Mouse (Mus musculus) CH12.LX (cell line): Measurements from ENCODE around the gene Maml2. TPM values are rescaled to one million over a fixed set of nuclear protein-coding genes. Genes with fewer than 3 reads are reported as not detected.

ENCODE experiments used
- DNase-seq: peaks from one replicate; pipeline ENCODE4 v3.0.0-alpha.2; 2013; ENCODE audit errors: extremely low read depth
- H3K27ac ChIP-seq: 2 replicates; pipeline ENCODE4 v1.5.1; 2012; ENCODE audit warnings: low read depth, mild to moderate bottlenecking, control low read depth, moderate library complexity; ENCODE audit not compliant: insufficient read depth
- H3K27me3 ChIP-seq: replicated peaks from 2 replicates; pipeline ENCODE3; 2012; ENCODE audit warnings: inconsistent platforms
- H3K36me3 ChIP-seq, 2 experiments: replicated peaks in 1 of 2; 2 replicates each; pipeline versions ENCODE3 to v1.6.1; 2012; ENCODE audit warnings: inconsistent platforms in 1 of 2, low read length in 1 of 2, mild to moderate bottlenecking in 1 of 2, mixed read lengths in 1 of 2, moderate library complexity in 1 of 2; ENCODE audit not compliant: control insufficient read depth in 1 of 2, insufficient read depth in 1 of 2
- H3K4me1 ChIP-seq, 2 experiments: 2 replicates each; pipeline ENCODE4 v1.6.1; 2012; ENCODE audit warnings: inconsistent platforms in 1 of 2, moderate library complexity in 1 of 2; ENCODE audit not compliant: insufficient read depth in 2 of 2, control insufficient read depth in 1 of 2
- H3K4me2 ChIP-seq: 2 replicates; pipeline ENCODE4 v1.6.1; 2012; ENCODE audit warnings: low read depth, mild to moderate bottlenecking, control low read depth; ENCODE audit not compliant: poor library complexity, insufficient read depth, severe bottlenecking
- H3K4me3 ChIP-seq, 3 experiments: fragments of 150-350 bp in 1 of 3; sonication (generic) in 1 of 3; replicated peaks in 1 of 3; 2 replicates each; pipeline versions ENCODE3 to v1.5.1; 2011 to 2012; ENCODE audit warnings: low read depth in 2 of 3, low read length in 2 of 3, mild to moderate bottlenecking in 2 of 3, moderate library complexity in 2 of 3, control low read depth in 1 of 3, improper control_type of control experiment in 1 of 3, inconsistent platforms in 1 of 3, mixed read lengths in 1 of 3; ENCODE audit not compliant: poor library complexity in 1 of 3
- H3K79me2 ChIP-seq: replicated peaks from 2 replicates; pipeline ENCODE4 v1.6.1; 2012; ENCODE audit warnings: mild to moderate bottlenecking, moderate library complexity; ENCODE audit not compliant: control insufficient read depth, poor library complexity, insufficient read depth, severe bottlenecking; ENCODE audit errors: extremely low read depth
- H3K9ac ChIP-seq: 2 replicates; pipeline ENCODE4 v1.6.1; 2012; ENCODE audit warnings: low read depth, mild to moderate bottlenecking, control low read depth, moderate library complexity; ENCODE audit not compliant: insufficient read depth
- H3K9me3 ChIP-seq: replicated peaks from 2 replicates; pipeline ENCODE3; 2012; ENCODE audit warnings: low read length, inconsistent platforms, mixed read lengths
- BHLHE40 ChIP-seq: IDR thresholded peaks from 2 replicates; pipeline ENCODE4 v1.6.1; 2011; ENCODE audit warnings: mild to moderate bottlenecking, low read depth, low read length, improper control_type of control experiment
- CHD1 ChIP-seq: IDR thresholded peaks from 2 replicates; pipeline ENCODE4 v1.6.1; 2012; ENCODE audit warnings: low read depth, low read length, improper control_type of control experiment, inconsistent platforms
- CHD2 ChIP-seq: IDR thresholded peaks from 2 replicates; pipeline ENCODE4 v1.6.1; 2011; ENCODE audit warnings: low read length, improper control_type of control experiment
- CTCF ChIP-seq, 2 experiments: IDR thresholded peaks in 1 of 2; conservative IDR thresholded peaks in 1 of 2; 2 replicates each; pipeline ENCODE4 v1.5.1; 2011 to 2012; ENCODE audit warnings: low read depth in 2 of 2, low read length in 2 of 2, improper control_type of control experiment in 1 of 2, inconsistent platforms in 1 of 2, mild to moderate bottlenecking in 1 of 2, moderate library complexity in 1 of 2
- E2F4 ChIP-seq: IDR thresholded peaks from 2 replicates; pipeline ENCODE4 v1.6.1; 2011; ENCODE audit warnings: low read depth, low read length, improper control_type of control experiment; ENCODE audit not compliant: insufficient replicate concordance
- ELF1 ChIP-seq: IDR thresholded peaks from 2 replicates; pipeline ENCODE4 v1.6.1; 2014; ENCODE audit warnings: low read depth, mild to moderate bottlenecking, inconsistent platforms, low read length, improper control_type of control experiment
- EP300 ChIP-seq: IDR thresholded peaks from 2 replicates; pipeline ENCODE4 v1.6.1; 2011; ENCODE audit warnings: low read length, improper control_type of control experiment
- HCFC1 ChIP-seq: IDR thresholded peaks from 2 replicates; pipeline ENCODE4 v1.6.1; 2012; ENCODE audit warnings: low read depth, mild to moderate bottlenecking, inconsistent platforms, low read length, improper control_type of control experiment
- JUN ChIP-seq: IDR thresholded peaks from 2 replicates; pipeline ENCODE4 v1.6.1; 2011; ENCODE audit warnings: low read depth, mild to moderate bottlenecking, low read length, improper control_type of control experiment, moderate library complexity; ENCODE audit not compliant: insufficient read depth
- JUND ChIP-seq: conservative IDR thresholded peaks from 2 replicates; pipeline ENCODE4 v1.6.1; 2011; ENCODE audit warnings: low read depth, low read length, improper control_type of control experiment
- MAFK ChIP-seq: IDR thresholded peaks from 2 replicates; pipeline ENCODE4 v1.6.1; 2011; ENCODE audit warnings: low read length, improper control_type of control experiment; ENCODE audit not compliant: insufficient replicate concordance
- MEF2A ChIP-seq: IDR thresholded peaks from 2 replicates; pipeline ENCODE4 v1.6.1; 2014; ENCODE audit warnings: low read depth, mild to moderate bottlenecking, inconsistent platforms, low read length, improper control_type of control experiment, borderline replicate concordance
- MXI1 ChIP-seq: IDR thresholded peaks from 2 replicates; pipeline ENCODE4 v1.6.1; 2011; ENCODE audit warnings: mild to moderate bottlenecking, low read depth, low read length, improper control_type of control experiment
- NRF1 ChIP-seq: IDR thresholded peaks from 2 replicates; pipeline ENCODE4 v1.6.1; 2014; ENCODE audit warnings: low read depth, mild to moderate bottlenecking, inconsistent platforms, low read length, improper control_type of control experiment, moderate library complexity
- POLR2A ChIP-seq: IDR thresholded peaks from 2 replicates; pipeline ENCODE4 v1.6.1; 2011; ENCODE audit warnings: low read depth, mild to moderate bottlenecking, improper control_type of control experiment, low read length
- POLR2AphosphoS2 ChIP-seq: IDR thresholded peaks from 2 replicates; pipeline ENCODE4 v1.6.1; 2011; ENCODE audit warnings: low read depth, low read length, improper control_type of control experiment
- SMC3 ChIP-seq: IDR thresholded peaks from 2 replicates; pipeline ENCODE4 v1.6.1; 2011; ENCODE audit warnings: low read depth, low read length, improper control_type of control experiment
- TBP ChIP-seq: conservative IDR thresholded peaks from 2 replicates; pipeline ENCODE4 v1.6.1; 2011; ENCODE audit warnings: low read depth, low read length, improper control_type of control experiment
- TCF12 ChIP-seq: IDR thresholded peaks from 2 replicates; pipeline ENCODE4 v1.6.1; 2014; ENCODE audit warnings: low read depth, mild to moderate bottlenecking, inconsistent platforms, low read length, improper control_type of control experiment
- USF1 ChIP-seq: IDR thresholded peaks from 2 replicates; pipeline ENCODE4 v1.6.1; 2014; ENCODE audit warnings: low read depth, mild to moderate bottlenecking, inconsistent platforms, low read length, improper control_type of control experiment
- ZC3H11A ChIP-seq: IDR thresholded peaks from 2 replicates; pipeline ENCODE4 v1.6.1; 2012; ENCODE audit warnings: low read depth, mild to moderate bottlenecking, inconsistent platforms, low read length, improper control_type of control experiment
- ZKSCAN1 ChIP-seq: IDR thresholded peaks from 2 replicates; pipeline ENCODE4 v1.6.1; 2012; ENCODE audit warnings: low read depth, inconsistent platforms, low read length, improper control_type of control experiment, borderline replicate concordance
- ZMIZ1 ChIP-seq: IDR thresholded peaks from 2 replicates; pipeline ENCODE4 v1.6.1; 2012; ENCODE audit warnings: low read depth, mild to moderate bottlenecking, inconsistent platforms, low read length, improper control_type of control experiment
- dilution Hi-C: fragments of 300-500 bp; cut with MboI; formaldehyde crosslinking; loops from 2 replicates; pipeline ENCODE4 v1.14.3; 2020; ENCODE audit warnings: low sequenced_read_pairs; ENCODE audit not compliant: extremely low pct_unique_long_range_greater_than_20kb, extremely low pct_ligation_motif_present
- in situ Hi-C: fragments of 300-500 bp; cut with MboI; formaldehyde crosslinking; loops from 3 replicates; pipeline ENCODE4 v1.14.3; 2019; ENCODE audit warnings: low sequenced_read_pairs, low pct_ligation_motif_present, low pct_unique_long_range_greater_than_20kb, mixed read lengths
- polyA plus RNA-seq: library from polyadenylated mRNA; unstranded; fragments of >175 nt; gene quantifications from 2 replicates; pipeline ENCODE4 v1.2.1, GENCODE M21; 2012; ENCODE audit warnings: low read depth; ENCODE audit not compliant: insufficient read length
- total RNA-seq, 2 experiments: library from RNA; depleted of rRNA; stranded (reverse); fragments of 300-350 nt in 1 of 2; fragments of >200 nt in 1 of 2; gene quantifications; 2 replicates each; pipeline ENCODE4 v1.2.3; 2012 to 2014

The Maml2 gene
- total and polyA plus RNA-seq, 3 experiments: 5.9 to 9.1 (median 5.9) TPM

DNA sequence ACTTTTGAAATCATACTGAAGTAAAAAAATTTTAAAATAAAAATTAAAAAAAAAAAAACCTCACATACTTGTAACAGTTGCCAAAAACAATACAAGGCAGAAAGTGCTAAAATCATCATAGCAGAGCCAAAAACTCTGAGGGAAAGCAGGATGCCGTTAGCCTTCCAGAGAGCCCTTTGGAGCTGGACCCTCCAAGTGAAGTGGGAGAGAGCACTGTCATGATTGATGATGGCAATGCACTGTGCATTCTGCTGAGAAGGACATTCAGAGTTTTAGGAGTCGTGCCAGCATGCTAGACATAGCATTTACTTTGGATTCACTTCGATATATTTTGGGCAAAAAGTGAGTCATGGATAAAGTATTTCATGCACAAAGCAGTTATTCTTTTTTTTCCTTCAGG is 313.8 kb downstream of the Maml2 start:
- H3K27me3 ChIP-seq: no peaks in the 10 kb centered on the region
- in situ Hi-C loops: no loop called here
- dilution Hi-C loops: no loop called here
- no peaks in the 10 kb centered on the region for H3K36me3 ChIP-seq
- H3K4me3 ChIP-seq: no peak overlapping the region
- no peaks in the 10 kb centered on the region for H3K9me3 ChIP-seq
- H3K4me1 ChIP-seq: no peaks in the 10 kb centered on the region
- no peak overlapping the region for H3K9ac ChIP-seq
- TF ChIP-seq HCFC1 (no peak), CHD2 (no peak), NRF1 (no peak), MAFK (no peak), ZC3H11A (no peak), EP300 (no peak), CHD1 (no peak), MXI1 (no peak), ZMIZ1 (no peak), SMC3 (no peak)
- DNase-seq: no peak
- no peak overlapping the region for H3K27ac ChIP-seq
- H3K79me2 ChIP-seq: no peaks in the 10 kb centered on the region
- no peak overlapping the region for H3K4me2 ChIP-seq

DNA sequence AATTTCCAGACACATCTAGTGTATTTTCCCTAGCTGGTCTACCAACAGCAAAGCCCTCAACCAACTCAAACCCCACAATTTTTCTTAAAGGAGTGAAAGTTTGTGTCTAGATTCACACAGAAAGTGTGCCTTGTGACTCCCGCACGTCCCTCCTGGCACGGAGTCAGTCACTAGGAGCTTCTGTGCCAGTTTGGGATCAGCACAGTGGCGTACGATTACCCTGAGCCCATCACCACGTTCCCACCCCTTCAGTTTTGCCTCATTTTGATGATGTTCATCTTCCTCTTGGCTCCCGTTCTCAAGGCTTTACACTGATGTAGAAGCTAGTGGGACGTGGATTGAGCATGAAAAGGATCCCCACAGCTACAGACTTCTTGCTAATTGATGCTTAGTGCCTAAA is 314.6 kb downstream of the Maml2 start:
- no peak for DNase-seq
- H3K4me1 ChIP-seq: 0 out of 4 replicates have a peak, but pooled peaks cover 0 to 4% of the 10 kb centered on the region in 2 experiments
- H3K4me3 ChIP-seq: no peak overlapping the region
- H3K27me3 ChIP-seq: no peaks in the 10 kb centered on the region
- H3K9ac ChIP-seq: no peak overlapping the region
- no peak overlapping the region for H3K4me2 ChIP-seq
- no peak overlapping the region for H3K27ac ChIP-seq
- H3K79me2 ChIP-seq: no peaks in the 10 kb centered on the region
- in situ Hi-C loops: no loop called here
- dilution Hi-C loops: no loop called here
- H3K36me3 ChIP-seq: peaks cover 0 to 3% of the 10 kb centered on the region in 2 experiments
- no peaks in the 10 kb centered on the region for H3K9me3 ChIP-seq
- TF ChIP-seq JUND (no peak), ZMIZ1 (no peak)

DNA sequence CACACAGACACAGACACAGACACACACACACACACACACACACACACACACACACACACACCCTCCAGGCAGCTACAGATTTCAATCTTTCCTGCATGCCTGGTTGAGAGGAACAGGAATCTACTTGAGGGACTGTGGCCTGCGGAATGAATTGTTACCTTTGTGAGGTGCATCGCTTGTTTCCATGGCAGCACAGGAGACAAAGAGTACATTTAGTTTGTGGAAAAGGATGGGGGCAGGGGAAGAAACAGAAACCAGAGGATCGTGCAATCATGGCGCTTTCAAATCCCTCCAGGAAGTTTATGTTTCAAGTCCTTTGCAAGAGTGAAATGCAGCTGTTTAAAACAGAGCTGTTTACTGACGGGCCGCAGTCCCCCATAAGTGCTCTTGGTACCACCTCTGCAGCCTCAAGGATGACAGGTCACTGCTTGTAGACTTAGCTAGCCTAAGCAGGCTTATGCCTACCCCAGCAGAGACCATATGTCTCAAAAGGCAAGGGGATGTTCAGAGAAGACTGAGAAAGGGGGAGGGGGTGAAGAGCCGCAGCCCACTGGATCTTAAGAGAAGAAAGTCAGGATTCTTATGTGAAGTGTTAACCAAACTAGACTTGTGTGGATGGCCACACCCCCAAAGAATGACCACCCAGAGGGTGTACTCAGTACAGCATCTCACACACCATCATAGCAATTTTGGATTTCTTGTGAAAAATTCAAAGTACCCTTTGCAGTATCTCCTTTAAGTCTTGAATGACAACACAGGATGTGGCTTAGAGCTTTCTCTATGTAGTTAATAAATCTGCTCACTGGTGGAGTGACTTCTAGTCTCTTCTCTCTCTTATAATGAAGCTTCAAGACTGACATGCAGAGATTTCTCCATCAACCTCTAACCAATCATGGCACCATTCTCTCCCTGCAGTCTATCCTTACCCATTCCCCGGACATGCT is 315.8 kb downstream of the Maml2 start:
- H3K27ac ChIP-seq: no peak overlapping the region
- H3K4me2 ChIP-seq: no peak overlapping the region
- no peaks in the 10 kb centered on the region for H3K27me3 ChIP-seq
- in situ Hi-C loops: no loop called here
- dilution Hi-C loops: no loop called here
- H3K36me3 ChIP-seq: peaks cover 0 to 3% of the 10 kb centered on the region in 2 experiments
- H3K4me1 ChIP-seq: 0 out of 4 replicates have a peak, but pooled peaks cover 0 to 4% of the 10 kb centered on the region in 2 experiments
- H3K4me3 ChIP-seq: no peak overlapping the region
- no peak overlapping the region for H3K9ac ChIP-seq
- TF ChIP-seq JUN (no peak), POLR2A (no peak), TCF12 (no peak), ZKSCAN1 (no peak), MAFK (no peak), USF1 (no peak), SMC3 (no peak), JUND (no peak), MEF2A (no peak), ELF1 (no peak), E2F4 (no peak), POLR2AphosphoS2 (no peak), ZMIZ1 (no peak), NRF1 (no peak), BHLHE40 (no peak), TBP (no peak), ZC3H11A (no peak), CTCF (conservative IDR thresholded peaks at IDR 0.05 in 1 of 2, IDR thresholded peaks at IDR 0.05 in 1 of 2; ENCODE audit: low read depth in 2 of 2, low read length in 2 of 2) (no peak)
- TF ChIP-seq, all 38 proteins: peak for 0
- no peak for DNase-seq
- no peaks in the 10 kb centered on the region for H3K79me2 ChIP-seq
- no peaks in the 10 kb centered on the region for H3K9me3 ChIP-seq
